Mouse (Mus musculus) macrophage (primary cell): ENCODE results near the gene Pde9a. TPM values are rescaled to one million over a fixed set of nuclear protein-coding genes. Genes with fewer than 3 reads are reported as not detected.

Source experiments
- H3K27ac ChIP-seq: fragments of 350-480 bp; formaldehyde crosslinking; 2 replicates; pipeline ENCODE4 v1.9.0; 2021
- H3K36me3 ChIP-seq: fragments of 350-480 bp; formaldehyde crosslinking; 2 replicates; pipeline ENCODE4 v1.9.0; 2021; ENCODE audit errors: inconsistent target
- H3K4me3 ChIP-seq: fragments of 350-480 bp; formaldehyde crosslinking; 2 replicates; pipeline ENCODE4 v1.9.0; 2021; ENCODE audit errors: inconsistent target
- H3K79me2 ChIP-seq: fragments of 350-480 bp; formaldehyde crosslinking; 2 replicates; pipeline ENCODE4 v1.9.0; 2021; ENCODE audit errors: inconsistent target
- WGBS: methylation state at CpG from one replicate; pipeline ENCODE4 v1.1.7; 2026; ENCODE audit warnings: inconsistent platforms; ENCODE audit not compliant: missing documents; 5-methylcytosine and 5-hydroxymethylcytosine counted together
- polyA plus RNA-seq: library from polyadenylated mRNA; stranded (reverse); fragments of 250-400 nt; gene quantifications from 3 replicates; pipeline ENCODE4 v1.2.4, GENCODE M21; 2018; ENCODE audit warnings: inconsistent platforms

Gene Pde9a
- polyA plus RNA-seq, 1 experiment from 2014 or later, result not detected

GRCm38 (mm10) chr17:31405694-31406227 lies 19.8 kb downstream of the Pde9a start:
- no peaks in the 10 kb centered on the region for H3K79me2 ChIP-seq
- no peak overlapping the region for H3K27ac ChIP-seq
- WGBS, result 20% methylated on average over 6 of the region's 6 CpGs
- no peak overlapping the region for H3K4me3 ChIP-seq
- no peaks in the 10 kb centered on the region for H3K36me3 ChIP-seq

- Histone ChIP-seq H3K27ac (no peak overlapping the region), H3K79me2 (no peaks in the 10 kb centered on the region), H3K36me3 (no peaks in the 10 kb centered on the region), H3K4me3 (no peak overlapping the region)
- WGBS, result 29% methylated on average over 10 of the region's 10 CpGs
Measured at GRCm38 (mm10) chr17:31409741-31410350, 23.8 kb downstream of the Pde9a start.

GRCm38 (mm10) chr17:31415258-31415657 lies 29.2 kb downstream of the Pde9a start:
- no peaks in the 10 kb centered on the region for H3K36me3 ChIP-seq
- H3K79me2 ChIP-seq, result no peaks in the 10 kb centered on the region
- H3K4me3 ChIP-seq, result no peak overlapping the region
- H3K27ac ChIP-seq, result no peak overlapping the region
- 89% methylated on average over 9 of the region's 9 CpGs for WGBS

- Histone ChIP-seq H3K27ac (no peak overlapping the region), H3K4me3 (no peak overlapping the region), H3K79me2 (no peaks in the 10 kb centered on the region), H3K36me3 (no peaks in the 10 kb centered on the region)
- 90% methylated on average over 17 of the region's 17 CpGs for WGBS
Measured at GRCm38 (mm10) chr17:31418804-31419597, 33.0 kb downstream of the Pde9a start.

- WGBS, result 52% methylated on average over 2 of the region's 2 CpGs
- Histone ChIP-seq H3K27ac (no peak overlapping the region), H3K79me2 (no peaks in the 10 kb centered on the region), H3K36me3 (no peaks in the 10 kb centered on the region), H3K4me3 (no peak overlapping the region)
Measured at GRCm38 (mm10) chr17:31419598-31419950, 33.6 kb downstream of the Pde9a start.

GRCm38 (mm10) chr17:31419995-31420394 lies 34.0 kb downstream of the Pde9a start:
- Histone ChIP-seq H3K36me3 (no peaks in the 10 kb centered on the region), H3K79me2 (no peaks in the 10 kb centered on the region), H3K4me3 (no peak overlapping the region), H3K27ac (no peak overlapping the region)
- WGBS, result 73% methylated on average over 3 of the region's 3 CpGs

- 95% methylated on average over 16 of the region's 16 CpGs for WGBS
- no peak overlapping the region for H3K4me3 ChIP-seq
Measured at GRCm38 (mm10) chr17:31420658-31421057, 34.6 kb downstream of the Pde9a start.

GRCm38 (mm10) chr17:31422381-31422780 lies 36.4 kb downstream of the Pde9a start:
- Histone ChIP-seq H3K27ac (no peak overlapping the region), H3K36me3 (no peaks in the 10 kb centered on the region), H3K4me3 (no peak overlapping the region), H3K79me2 (no peaks in the 10 kb centered on the region)
- 92% methylated on average over 1 of the region's 1 CpGs for WGBS

More at GRCm38 (mm10) chr17:31420658-31421057, 34.6 kb downstream of the Pde9a start:
- no peaks in the 10 kb centered on the region for H3K36me3 ChIP-seq
- H3K27ac ChIP-seq, result no peak overlapping the region
- no peaks in the 10 kb centered on the region for H3K79me2 ChIP-seq

- Histone ChIP-seq H3K79me2 (no peaks in the 10 kb centered on the region), H3K36me3 (no peaks in the 10 kb centered on the region), H3K4me3 (no peak overlapping the region), H3K27ac (no peak overlapping the region)
- 9% methylated on average over 2 of the region's 2 CpGs for WGBS
Measured at GRCm38 (mm10) chr17:31423020-31423419, 37.0 kb downstream of the Pde9a start.

- Histone ChIP-seq H3K4me3 (no peak overlapping the region), H3K27ac (no peak overlapping the region), H3K36me3 (no peaks in the 10 kb centered on the region), H3K79me2 (no peaks in the 10 kb centered on the region)
- WGBS, result 90% methylated on average over 4 of the region's 4 CpGs
Measured at GRCm38 (mm10) chr17:31424358-31424757, 38.3 kb downstream of the Pde9a start.

GRCm38 (mm10) chr17:31424798-31425197 lies 38.8 kb downstream of the Pde9a start:
- Histone ChIP-seq H3K27ac (no peak overlapping the region), H3K4me3 (no peak overlapping the region), H3K79me2 (no peaks in the 10 kb centered on the region), H3K36me3 (no peaks in the 10 kb centered on the region)
- WGBS, result 82% methylated on average over 8 of the region's 8 CpGs

- Histone ChIP-seq H3K27ac (no peak overlapping the region), H3K79me2 (no peaks in the 10 kb centered on the region), H3K4me3 (no peak overlapping the region), H3K36me3 (no peaks in the 10 kb centered on the region)
- WGBS, result 88% methylated on average over 13 of the region's 13 CpGs
Measured at GRCm38 (mm10) chr17:31425827-31426698, 40.1 kb downstream of the Pde9a start.

GRCm38 (mm10) chr17:31429402-31429801 lies 43.4 kb downstream of the Pde9a start:
- H3K79me2 ChIP-seq, result no peaks in the 10 kb centered on the region
- H3K27ac ChIP-seq, result no peak overlapping the region
- H3K36me3 ChIP-seq, result no peaks in the 10 kb centered on the region
- WGBS, result 81% methylated on average over 2 of the region's 2 CpGs
- H3K4me3 ChIP-seq, result no peak overlapping the region

GRCm38 (mm10) chr17:31432878-31433281 lies 46.9 kb downstream of the Pde9a start:
- Histone ChIP-seq H3K79me2 (no peaks in the 10 kb centered on the region), H3K36me3 (no peaks in the 10 kb centered on the region), H3K27ac (no peak overlapping the region), H3K4me3 (no peak overlapping the region)
- WGBS, result 81% methylated on average over 5 of the region's 5 CpGs
